Mouse (Mus musculus) olfactory bulb, adult 2 months (tissue): ENCODE results near the gene Trub2.

Experiments used
- CTCF ChIP-seq: fragments of 200-500 bp; IDR thresholded peaks from 2 replicates; pipeline ENCODE4 v1.5.1; 2012; ENCODE audit warnings: low read depth, mild to moderate bottlenecking, low read length, moderate library complexity; ENCODE audit not compliant: insufficient read depth
- POLR2A ChIP-seq: fragments of 200-500 bp; IDR thresholded peaks from 2 replicates; pipeline ENCODE4 v1.6.1; 2012; ENCODE audit warnings: mild to moderate bottlenecking, low read depth, low read length, moderate library complexity; ENCODE audit not compliant: insufficient read depth

GRCm38 (mm10) chr2:29747852-29748251 is 40.5 kb downstream of the Trub2 start:
- TF ChIP-seq CTCF (no peak), POLR2A (no peak)
